Mouse (Mus musculus): ENCODE data around the gene Rdm1.
A peak's percentile ranks its signal among the peaks of the same experiment; 100 is the strongest.
"Not testable (repeated sequence)": the region's sequence is repeated elsewhere in the genome, so short reads cannot be mapped to it uniquely, and the experiment has no call there.

The Rdm1 gene

GRCm38 (mm10) chr11:101616948-101617767 lies 9.8 kb upstream of the Rdm1 start:
- no peak for DNase-seq (ENCODE audit: extremely low read depth, low read depth, low spot score)

GRCm38 (mm10) chr11:101617849-101618248 lies 9.1 kb upstream of the Rdm1 start:
- no peak for DNase-seq (ENCODE audit: extremely low read depth, low read depth, low spot score)

DNA sequence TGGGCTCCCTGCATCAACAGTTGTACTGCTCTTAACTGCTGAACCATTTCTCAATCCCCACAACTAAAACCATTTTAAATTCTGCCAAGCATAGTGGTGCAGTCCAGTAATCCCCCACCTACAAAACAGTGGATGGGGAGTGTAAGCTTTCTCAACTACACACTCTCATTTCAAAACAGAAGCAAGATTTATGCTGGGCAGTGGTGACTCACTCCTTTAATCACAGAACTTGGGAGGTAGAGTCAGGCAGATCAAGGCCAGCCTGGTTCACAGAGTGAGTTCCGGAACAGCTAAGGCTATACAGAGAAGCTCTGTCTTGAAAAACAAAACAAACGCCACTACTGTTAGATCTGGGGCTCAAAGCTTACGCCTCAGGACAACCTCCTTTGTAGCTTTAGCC lies 8.4 kb upstream of the Rdm1 start:
- peak; percentile 39 for DNase-seq (ENCODE audit: extremely low read depth, low read depth, low spot score)

GRCm38 (mm10) chr11:101620022-101620655 lies 6.9 kb upstream of the Rdm1 start:
- not testable (repeated sequence) for DNase-seq (ENCODE audit: extremely low read depth, low read depth, low spot score)

- no peak for DNase-seq (ENCODE audit: extremely low read depth, low read depth, low spot score)
Measured at GRCm38 (mm10) chr11:101626649-101626994, 373 bp upstream of the Rdm1 start.

DNA sequence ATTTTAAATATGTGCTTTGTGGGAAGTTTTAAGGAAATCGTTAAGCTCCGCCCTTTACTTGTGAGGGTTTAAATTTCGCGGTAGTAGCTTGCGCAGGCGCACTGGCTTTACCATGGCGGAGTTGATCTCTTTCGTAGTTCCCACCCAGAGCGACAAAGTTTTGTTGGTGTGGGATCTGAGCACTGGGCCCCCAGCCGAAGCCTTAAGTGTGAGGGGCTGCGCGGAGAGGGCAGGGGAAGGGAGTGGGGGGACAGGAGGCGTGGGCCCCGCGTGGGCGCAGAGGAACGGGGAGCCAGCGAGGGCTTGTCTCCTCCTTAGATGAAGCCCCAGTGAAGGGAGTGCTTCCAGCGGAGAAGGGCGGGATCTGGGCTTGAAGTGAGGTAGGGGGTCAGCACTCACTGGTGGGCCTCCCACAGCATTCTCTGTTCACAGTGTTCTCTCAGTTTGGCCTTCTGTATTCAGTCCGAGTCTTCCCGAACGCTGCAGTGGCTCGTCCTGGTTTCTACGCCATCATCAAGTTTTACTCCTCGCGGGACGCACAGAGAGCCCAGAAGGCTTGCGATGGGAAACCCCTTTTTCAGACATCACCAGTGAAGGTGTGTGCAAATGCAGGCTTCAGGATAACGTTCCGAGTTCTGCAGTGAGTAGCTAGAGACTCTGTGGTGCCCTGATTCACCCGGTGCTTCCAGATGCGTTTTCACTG lies 1.0 kb downstream of the Rdm1 start:
- DNase-seq (ENCODE audit: extremely low read depth, low read depth, low spot score): no peak

GRCm38 (mm10) chr11:101628733-101629417 lies 1.9 kb downstream of the Rdm1 start:
- DNase-seq (ENCODE audit: extremely low read depth, low read depth, low spot score): not testable (repeated sequence)

- no peak for DNase-seq (ENCODE audit: extremely low read depth, low read depth, low spot score)
Measured at GRCm38 (mm10) chr11:101635660-101636059, 8.7 kb downstream of the Rdm1 start.

DNA sequence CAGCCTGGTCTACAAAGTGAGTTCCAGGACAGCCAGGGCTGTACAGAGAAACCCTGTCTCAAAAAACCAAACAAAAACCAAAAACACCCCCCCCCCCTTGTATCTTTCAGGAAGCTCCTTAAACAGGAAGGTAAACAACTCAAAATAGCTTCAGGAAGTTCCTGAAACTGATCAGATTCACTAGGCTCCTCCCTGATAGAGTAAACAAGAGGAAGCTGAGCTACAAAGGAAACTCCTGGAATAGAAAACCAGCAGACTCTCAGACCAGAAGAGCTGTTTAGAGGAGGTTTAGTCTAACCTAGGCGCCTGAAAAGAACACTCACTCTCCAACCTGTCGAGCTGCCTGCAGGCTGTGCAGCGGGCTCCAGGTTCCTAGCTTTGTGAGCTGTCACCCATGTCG lies 12.8 kb downstream of the Rdm1 start:
- no peak for DNase-seq (ENCODE audit: extremely low read depth, low read depth, low spot score)

DNA sequence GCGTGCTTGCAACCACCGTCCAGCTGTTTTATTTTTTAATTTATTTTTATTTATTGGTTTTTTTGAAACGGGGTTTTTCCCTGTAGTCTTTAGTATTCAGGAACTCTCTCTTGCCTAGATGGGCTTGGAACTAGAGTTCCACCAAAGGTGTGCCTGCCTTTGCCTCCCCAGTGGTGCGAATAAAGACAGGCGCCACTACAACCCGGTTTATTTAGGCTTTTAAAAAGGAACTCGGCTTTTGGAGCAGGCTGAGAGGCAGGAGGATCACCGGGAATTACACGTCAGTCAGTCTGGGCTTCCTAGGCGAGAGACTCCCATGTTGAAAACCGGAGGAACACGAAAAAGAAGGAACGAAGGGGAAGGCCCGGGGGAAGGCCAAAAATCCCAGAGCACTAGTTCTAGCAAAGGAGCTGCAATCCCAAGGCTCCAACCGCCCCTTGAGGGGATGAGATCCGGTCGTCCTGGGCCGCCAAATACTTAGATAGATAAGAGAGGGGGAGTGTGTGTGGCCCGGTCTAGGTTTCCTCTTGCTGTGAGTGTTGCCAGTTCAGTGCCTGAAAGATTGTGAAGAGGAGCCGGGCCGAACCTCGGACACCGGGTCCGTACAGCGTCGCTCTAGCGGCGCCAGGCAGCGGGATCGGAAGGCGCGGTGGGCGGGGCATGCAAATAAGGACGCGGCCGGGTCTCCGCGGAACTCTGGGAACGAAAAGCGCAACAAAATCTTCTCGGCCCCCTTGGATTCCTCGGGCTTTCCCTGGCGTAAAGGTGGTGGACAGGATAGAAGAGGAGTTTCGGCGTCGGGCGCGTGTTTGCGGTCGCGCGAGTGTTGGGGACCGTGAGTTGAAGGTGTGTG lies 14.1 kb downstream of the Rdm1 start:
- DNase-seq (ENCODE audit: extremely low read depth, low read depth, low spot score): not testable (repeated sequence)

GRCm38 (mm10) chr11:101641710-101642642 lies 15.0 kb downstream of the Rdm1 start:
- DNase-seq (ENCODE audit: extremely low read depth, low read depth, low spot score): not testable (repeated sequence)

GRCm38 (mm10) chr11:101642931-101643330 lies 15.9 kb downstream of the Rdm1 start:
- no peak for DNase-seq (ENCODE audit: extremely low read depth, low read depth, low spot score)

DNA sequence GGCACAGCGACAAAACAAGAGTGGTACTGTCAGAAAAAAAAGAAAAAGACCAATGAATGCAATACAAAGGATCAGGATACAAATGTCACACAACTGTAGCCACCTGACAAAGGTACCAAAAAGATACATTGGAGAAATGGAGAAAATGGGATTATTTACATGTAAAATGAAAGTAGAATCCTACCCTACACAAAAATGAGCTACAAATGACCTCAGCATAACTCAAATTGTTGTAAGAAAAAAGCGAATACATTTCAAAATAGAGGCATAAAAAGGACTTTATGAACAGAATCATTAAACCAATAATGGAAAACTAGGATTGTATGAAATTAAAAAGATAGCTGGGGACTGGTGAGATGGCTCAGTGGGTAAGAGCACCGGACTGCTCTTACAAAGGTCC lies 17.6 kb downstream of the Rdm1 start:
- DNase-seq (ENCODE audit: extremely low read depth, low read depth, low spot score): no peak

DNA sequence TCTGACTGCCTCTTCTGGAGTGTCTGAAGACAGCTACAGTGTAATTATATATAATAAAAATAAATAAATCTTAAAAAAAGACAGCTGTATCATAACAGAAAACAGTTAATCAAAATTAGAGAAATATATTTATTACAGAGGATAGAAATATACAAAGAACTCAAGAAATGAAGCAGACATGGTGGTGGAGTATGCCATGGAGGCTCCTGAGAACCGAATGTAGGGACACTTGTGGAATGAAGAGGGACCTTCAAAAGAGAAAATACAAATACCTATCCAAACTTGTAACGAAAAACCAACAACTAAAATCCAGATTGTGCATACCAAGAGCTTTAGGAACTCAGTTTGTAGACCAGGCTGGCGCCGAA lies 18.0 kb downstream of the Rdm1 start:
- not testable (repeated sequence) for DNase-seq (ENCODE audit: extremely low read depth, low read depth, low spot score)

DNA sequence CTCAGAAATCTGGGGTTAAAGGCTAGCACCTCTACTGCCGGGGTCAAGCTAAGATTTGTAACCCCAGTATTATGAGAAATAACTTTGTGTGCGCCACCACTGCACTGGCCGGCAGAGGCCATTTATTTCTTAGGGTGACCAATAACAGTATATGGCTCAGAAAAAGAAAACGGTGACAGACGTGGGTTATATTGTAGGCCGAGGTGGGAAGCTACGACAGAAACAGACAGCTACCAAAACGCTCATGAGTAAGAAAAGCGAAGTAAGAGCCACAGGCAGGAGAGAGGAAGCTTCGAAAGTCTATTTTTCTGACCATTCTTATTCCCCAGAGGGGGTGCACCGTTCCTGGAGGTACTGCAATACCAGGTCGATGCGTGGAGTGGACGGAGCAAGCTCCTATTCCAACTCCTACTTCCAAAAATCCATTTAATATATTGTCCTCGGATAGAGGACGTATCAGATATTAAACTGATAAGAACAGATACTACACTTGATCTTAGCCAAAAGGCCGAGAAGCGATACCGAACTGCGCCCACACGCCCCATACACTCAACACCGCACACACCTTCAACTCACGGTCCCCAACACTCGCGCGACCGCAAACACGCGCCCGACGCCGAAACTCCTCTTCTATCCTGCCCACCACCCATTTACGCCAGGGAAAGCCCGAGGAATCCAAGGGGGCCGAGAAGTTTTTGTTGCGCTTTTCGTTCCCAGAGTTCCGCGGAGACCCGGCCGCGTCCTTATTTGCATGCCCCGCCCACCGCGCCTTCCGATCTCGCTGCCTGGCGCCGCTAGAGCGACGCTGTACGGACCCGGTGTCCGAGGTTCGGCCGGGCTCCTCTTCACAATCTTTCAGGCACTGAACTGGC lies 18.7 kb downstream of the Rdm1 start:
- not testable (repeated sequence) for DNase-seq (ENCODE audit: extremely low read depth, low read depth, low spot score)

DNA sequence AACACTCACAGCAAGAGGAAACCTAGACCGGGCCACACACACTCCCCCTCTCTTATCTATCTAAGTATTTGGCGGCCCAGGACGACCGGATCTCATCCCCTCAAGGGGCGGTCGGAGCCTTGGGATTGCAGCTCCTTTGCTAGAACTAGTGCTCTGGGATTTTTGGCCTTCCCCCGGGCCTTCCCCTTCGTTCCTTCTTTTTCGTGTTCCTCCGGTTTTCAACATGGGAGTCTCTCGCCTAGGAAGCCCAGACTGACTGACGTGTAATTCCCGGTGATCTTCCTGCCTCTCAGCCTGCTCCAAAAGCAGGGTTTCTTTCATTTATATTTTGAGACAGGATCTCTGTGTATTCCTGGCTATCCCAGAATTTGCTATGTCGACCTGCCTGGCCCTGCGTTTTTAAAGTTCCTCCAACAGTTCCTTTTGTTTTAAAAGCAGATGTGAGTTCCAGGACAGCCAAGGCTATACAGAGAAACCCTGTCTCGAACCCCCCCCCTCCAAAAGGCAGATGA lies 19.3 kb downstream of the Rdm1 start:
- DNase-seq (ENCODE audit: extremely low read depth, low read depth, low spot score): not testable (repeated sequence)

- not testable (repeated sequence) for DNase-seq (ENCODE audit: extremely low read depth, low read depth, low spot score)
Measured at GRCm38 (mm10) chr11:101647093-101647492, 20.1 kb downstream of the Rdm1 start.

- no peak for DNase-seq (ENCODE audit: extremely low read depth, low read depth, low spot score)
Measured at GRCm38 (mm10) chr11:101656356-101656755, 29.4 kb downstream of the Rdm1 start.
